Mouse (Mus musculus): ENCODE data around the gene Stt3b. TPM values are rescaled to one million over a fixed set of nuclear protein-coding genes. Genes with fewer than 3 reads are reported as not detected.

Gene Stt3b
- polyA plus RNA-seq (2014; fragmentation: Nextera tagmentation; extraction: Ambion mirVana) = 93.3 and 94.4 TPM in 2 replicates

GRCm38 (mm10) chr9:115310346-115311222, at the start of gene Stt3b:
Gene Stt3b, minus strand, starts transcription at chr9:115310421.
- peak within 1 kb of the TSS; percentile 93 to 94 for H3K4me3 ChIP-seq (ENCODE audit: control insufficient read depth in 1 of 2, insufficient read depth in 1 of 2, low read depth in 1 of 2, low read length in 2 of 2)
- peak; percentile 95 for ATAC-seq (ENCODE audit: insufficient number of reproducible peaks, insufficient read depth, low FRiP score, low read depth)
- H3K36me3 ChIP-seq (ENCODE audit: control insufficient read depth, insufficient read depth, low read length) = no peaks in the 10 kb centered on the region
- under 1% methylated on average over 88 of the region's 91 CpGs for WGBS
- H3K4me2 ChIP-seq (ENCODE audit: low read length) = peak within 1 kb of the TSS; percentile 75
- peaks cover 8 to 28% of the 10 kb centered on the region in 2 experiments for H3K4me1 ChIP-seq (ENCODE audit: control insufficient read depth in 2 of 2, insufficient read depth in 2 of 2, low read length in 2 of 2)
- no peaks in the 10 kb centered on the region for H3K9me3 ChIP-seq (ENCODE audit: control insufficient read depth, low read length)
- H3K9ac ChIP-seq (ENCODE audit: low read length) = peak within 1 kb of the TSS; percentile 99
- peak within 1 kb of the TSS; percentile 96 for H3K27ac ChIP-seq (replicated peaks in 1 of 2; ENCODE audit: control insufficient read depth in 1 of 2, insufficient read depth in 1 of 2, low read depth in 2 of 2, low read length in 2 of 2)
- H3K27me3 ChIP-seq (ENCODE audit: control insufficient read depth, insufficient read depth, low read length) = no peaks in the 10 kb centered on the region

- H3K27me3 ChIP-seq (ENCODE audit: control insufficient read depth, insufficient read depth, low read length) = no peaks in the 10 kb centered on the region
- H3K9ac ChIP-seq (ENCODE audit: low read length) = no peak overlapping the region
- no peak overlapping the region for H3K27ac ChIP-seq (replicated peaks in 1 of 2; ENCODE audit: control insufficient read depth in 1 of 2, insufficient read depth in 1 of 2, low read depth in 2 of 2, low read length in 2 of 2)
- H3K4me2 ChIP-seq (ENCODE audit: low read length) = no peak overlapping the region
- H3K4me1 ChIP-seq (ENCODE audit: control insufficient read depth in 2 of 2, insufficient read depth in 2 of 2, low read length in 2 of 2) = peaks cover 7 to 9% of the 10 kb centered on the region in 2 experiments
- H3K9me3 ChIP-seq (ENCODE audit: control insufficient read depth, low read length) = no peaks in the 10 kb centered on the region
- no peak for ATAC-seq (ENCODE audit: insufficient number of reproducible peaks, insufficient read depth, low FRiP score, low read depth)
- no peaks in the 10 kb centered on the region for H3K36me3 ChIP-seq (ENCODE audit: control insufficient read depth, insufficient read depth, low read length)
- no peak overlapping the region for H3K4me3 ChIP-seq (ENCODE audit: control insufficient read depth in 1 of 2, insufficient read depth in 1 of 2, low read depth in 1 of 2, low read length in 2 of 2)
- WGBS = 87% methylated on average over 2 of the region's 2 CpGs
These were observed 48.2 kb upstream of the Stt3b start for GRCm38 (mm10) chr9:115358421-115358820.

GRCm38 (mm10) chr9:115357996-115358395, 47.8 kb upstream of the Stt3b start:
- Histone ChIP-seq H3K36me3 (ENCODE audit: control insufficient read depth, insufficient read depth, low read length) (no peaks in the 10 kb centered on the region), H3K9me3 (ENCODE audit: control insufficient read depth, low read length) (no peaks in the 10 kb centered on the region), H3K4me3 (ENCODE audit: control insufficient read depth in 1 of 2, insufficient read depth in 1 of 2, low read depth in 1 of 2, low read length in 2 of 2) (no peak overlapping the region), H3K4me1 (ENCODE audit: control insufficient read depth in 2 of 2, insufficient read depth in 2 of 2, low read length in 2 of 2) (peaks cover 7 to 9% of the 10 kb centered on the region in 2 experiments), H3K27ac (replicated peaks in 1 of 2; ENCODE audit: control insufficient read depth in 1 of 2, insufficient read depth in 1 of 2, low read depth in 2 of 2, low read length in 2 of 2) (no peak overlapping the region), H3K4me2 (ENCODE audit: low read length) (no peak overlapping the region), H3K27me3 (ENCODE audit: control insufficient read depth, insufficient read depth, low read length) (no peaks in the 10 kb centered on the region), H3K9ac (ENCODE audit: low read length) (no peak overlapping the region)
- no peak for ATAC-seq (ENCODE audit: insufficient number of reproducible peaks, insufficient read depth, low FRiP score, low read depth)
- WGBS = 84% methylated on average over 1 of the region's 1 CpGs

GRCm38 (mm10) chr9:115356731-115357458, 46.7 kb upstream of the Stt3b start:
- no peak for ATAC-seq (ENCODE audit: insufficient number of reproducible peaks, insufficient read depth, low FRiP score, low read depth)
- no peak overlapping the region for H3K27ac ChIP-seq (replicated peaks in 1 of 2; ENCODE audit: control insufficient read depth in 1 of 2, insufficient read depth in 1 of 2, low read depth in 2 of 2, low read length in 2 of 2)
- no peaks in the 10 kb centered on the region for H3K9me3 ChIP-seq (ENCODE audit: control insufficient read depth, low read length)
- no peak overlapping the region for H3K4me2 ChIP-seq (ENCODE audit: low read length)
- no peak overlapping the region for H3K9ac ChIP-seq (ENCODE audit: low read length)
- H3K4me3 ChIP-seq (ENCODE audit: control insufficient read depth in 1 of 2, insufficient read depth in 1 of 2, low read depth in 1 of 2, low read length in 2 of 2) = no peak overlapping the region
- peaks cover 7 to 9% of the 10 kb centered on the region in 2 experiments for H3K4me1 ChIP-seq (ENCODE audit: control insufficient read depth in 2 of 2, insufficient read depth in 2 of 2, low read length in 2 of 2)
- H3K36me3 ChIP-seq (ENCODE audit: control insufficient read depth, insufficient read depth, low read length) = no peaks in the 10 kb centered on the region
- H3K27me3 ChIP-seq (ENCODE audit: control insufficient read depth, insufficient read depth, low read length) = no peaks in the 10 kb centered on the region
- 51% methylated on average over 19 of the region's 19 CpGs for WGBS

GRCm38 (mm10) chr9:115355972-115356371, 45.8 kb upstream of the Stt3b start:
- H3K4me1 ChIP-seq (ENCODE audit: control insufficient read depth in 2 of 2, insufficient read depth in 2 of 2, low read length in 2 of 2) = peaks cover 7 to 9% of the 10 kb centered on the region in 2 experiments
- 25% methylated on average over 5 of the region's 5 CpGs for WGBS

GRCm38 (mm10) chr9:115349741-115350512, 39.7 kb upstream of the Stt3b start:
- H3K27me3 ChIP-seq (ENCODE audit: control insufficient read depth, insufficient read depth, low read length) = no peaks in the 10 kb centered on the region
- H3K4me3 ChIP-seq (ENCODE audit: control insufficient read depth in 1 of 2, insufficient read depth in 1 of 2, low read depth in 1 of 2, low read length in 2 of 2) = no peak overlapping the region
- H3K27ac ChIP-seq (replicated peaks in 1 of 2; ENCODE audit: control insufficient read depth in 1 of 2, insufficient read depth in 1 of 2, low read depth in 2 of 2, low read length in 2 of 2) = peak overlapping the region; percentile 66 to 67
- no peaks in the 10 kb centered on the region for H3K36me3 ChIP-seq (ENCODE audit: control insufficient read depth, insufficient read depth, low read length)
- WGBS = 53% methylated on average over 4 of the region's 4 CpGs
- no peak overlapping the region for H3K4me2 ChIP-seq (ENCODE audit: low read length)
- no peak overlapping the region for H3K9ac ChIP-seq (ENCODE audit: low read length)
- peaks cover 11 to 30% of the 10 kb centered on the region in 2 experiments for H3K4me1 ChIP-seq (ENCODE audit: control insufficient read depth in 2 of 2, insufficient read depth in 2 of 2, low read length in 2 of 2)
- H3K9me3 ChIP-seq (ENCODE audit: control insufficient read depth, low read length) = no peaks in the 10 kb centered on the region
- ATAC-seq (ENCODE audit: insufficient number of reproducible peaks, insufficient read depth, low FRiP score, low read depth) = no peak

More at GRCm38 (mm10) chr9:115355972-115356371, 45.8 kb upstream of the Stt3b start:
- H3K9me3 ChIP-seq (ENCODE audit: control insufficient read depth, low read length) = no peaks in the 10 kb centered on the region
- no peak overlapping the region for H3K27ac ChIP-seq (replicated peaks in 1 of 2; ENCODE audit: control insufficient read depth in 1 of 2, insufficient read depth in 1 of 2, low read depth in 2 of 2, low read length in 2 of 2)
- no peak overlapping the region for H3K4me3 ChIP-seq (ENCODE audit: control insufficient read depth in 1 of 2, insufficient read depth in 1 of 2, low read depth in 1 of 2, low read length in 2 of 2)
- H3K9ac ChIP-seq (ENCODE audit: low read length) = no peak overlapping the region
- no peaks in the 10 kb centered on the region for H3K27me3 ChIP-seq (ENCODE audit: control insufficient read depth, insufficient read depth, low read length)
- no peak for ATAC-seq (ENCODE audit: insufficient number of reproducible peaks, insufficient read depth, low FRiP score, low read depth)
- H3K36me3 ChIP-seq (ENCODE audit: control insufficient read depth, insufficient read depth, low read length) = no peaks in the 10 kb centered on the region
- no peak overlapping the region for H3K4me2 ChIP-seq (ENCODE audit: low read length)

GRCm38 (mm10) chr9:115349106-115349505, 38.9 kb upstream of the Stt3b start:
- Histone ChIP-seq H3K9me3 (ENCODE audit: control insufficient read depth, low read length) (no peaks in the 10 kb centered on the region), H3K4me1 (ENCODE audit: control insufficient read depth in 2 of 2, insufficient read depth in 2 of 2, low read length in 2 of 2) (peaks cover 11 to 30% of the 10 kb centered on the region in 2 experiments), H3K4me3 (ENCODE audit: control insufficient read depth in 1 of 2, insufficient read depth in 1 of 2, low read depth in 1 of 2, low read length in 2 of 2) (no peak overlapping the region), H3K27me3 (ENCODE audit: control insufficient read depth, insufficient read depth, low read length) (no peaks in the 10 kb centered on the region), H3K36me3 (ENCODE audit: control insufficient read depth, insufficient read depth, low read length) (no peaks in the 10 kb centered on the region), H3K27ac (replicated peaks in 1 of 2; ENCODE audit: control insufficient read depth in 1 of 2, insufficient read depth in 1 of 2, low read depth in 2 of 2, low read length in 2 of 2) (peak overlapping the region; percentile 58 to 66), H3K4me2 (ENCODE audit: low read length) (no peak overlapping the region), H3K9ac (ENCODE audit: low read length) (no peak overlapping the region)
- ATAC-seq (ENCODE audit: insufficient number of reproducible peaks, insufficient read depth, low FRiP score, low read depth) = no peak
- 8% methylated on average over 1 of the region's 1 CpGs for WGBS
